Mouse (Mus musculus): ENCODE data around the gene Tspo2.

Gene Tspo2

GRCm38 (mm10) chr17:48450666-48451352, 513 bp downstream of the Tspo2 start:
- no peak for DNase-seq

- no peak for DNase-seq
Observed at GRCm38 (mm10) chr17:48447675-48448074, 3.6 kb downstream of the Tspo2 start.

- no peak for DNase-seq
Observed at GRCm38 (mm10) chr17:48443542-48444145, 7.7 kb downstream of the Tspo2 start.

- DNase-seq, result no peak
Observed at GRCm38 (mm10) chr17:48442745-48443457, 8.4 kb downstream of the Tspo2 start.

DNA sequence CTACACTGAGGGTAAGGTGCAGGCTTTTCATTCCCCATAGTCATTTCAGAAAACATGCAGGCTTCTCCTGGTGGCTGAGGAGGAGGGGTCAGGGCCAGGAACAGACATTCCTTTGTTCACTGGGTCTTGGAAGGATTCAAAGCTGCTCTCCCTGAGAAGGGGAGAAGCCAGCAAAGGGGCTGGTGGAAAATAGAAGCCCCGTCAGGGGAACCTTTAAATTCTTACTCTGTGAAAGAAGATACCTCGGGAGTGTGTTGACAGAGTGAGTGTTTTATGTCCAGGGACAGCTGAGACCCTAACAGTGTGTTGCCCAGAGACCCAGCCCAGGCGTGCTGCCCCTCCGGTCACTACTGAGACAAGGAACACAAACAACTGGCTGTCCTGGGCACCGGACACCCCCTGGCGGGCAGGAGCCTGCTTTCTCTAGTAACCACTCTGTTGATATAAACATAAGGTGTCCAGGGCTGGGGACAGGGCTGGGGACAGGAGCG, 13.9 kb downstream of the Tspo2 start:
- DNase-seq, result peak; percentile 40

DNA sequence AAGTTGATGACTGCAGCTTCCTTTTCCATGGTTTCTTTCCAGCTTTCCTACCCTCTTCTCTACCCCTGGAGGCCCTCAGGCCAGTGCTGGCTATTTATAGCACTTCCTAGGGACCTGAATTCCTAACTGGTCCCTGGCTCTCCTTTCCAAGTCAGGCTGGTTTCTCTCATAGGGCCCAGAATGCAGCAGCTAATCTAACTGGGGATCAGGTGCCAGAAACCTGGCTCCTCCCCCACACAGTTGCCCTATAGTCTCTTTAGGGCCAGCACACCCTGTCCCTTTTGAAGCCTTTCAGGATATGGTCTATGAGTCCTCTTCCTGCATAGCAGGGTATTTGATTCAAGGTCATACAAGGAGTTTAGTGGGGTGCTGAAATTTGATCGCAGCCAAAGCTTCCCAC, 14.8 kb downstream of the Tspo2 start:
- DNase-seq, result no peak

- no peak for DNase-seq
Observed at GRCm38 (mm10) chr17:48434479-48434878, 16.8 kb downstream of the Tspo2 start.

GRCm38 (mm10) chr17:48433689-48434330, 17.5 kb downstream of the Tspo2 start:
- no peak for DNase-seq

DNA sequence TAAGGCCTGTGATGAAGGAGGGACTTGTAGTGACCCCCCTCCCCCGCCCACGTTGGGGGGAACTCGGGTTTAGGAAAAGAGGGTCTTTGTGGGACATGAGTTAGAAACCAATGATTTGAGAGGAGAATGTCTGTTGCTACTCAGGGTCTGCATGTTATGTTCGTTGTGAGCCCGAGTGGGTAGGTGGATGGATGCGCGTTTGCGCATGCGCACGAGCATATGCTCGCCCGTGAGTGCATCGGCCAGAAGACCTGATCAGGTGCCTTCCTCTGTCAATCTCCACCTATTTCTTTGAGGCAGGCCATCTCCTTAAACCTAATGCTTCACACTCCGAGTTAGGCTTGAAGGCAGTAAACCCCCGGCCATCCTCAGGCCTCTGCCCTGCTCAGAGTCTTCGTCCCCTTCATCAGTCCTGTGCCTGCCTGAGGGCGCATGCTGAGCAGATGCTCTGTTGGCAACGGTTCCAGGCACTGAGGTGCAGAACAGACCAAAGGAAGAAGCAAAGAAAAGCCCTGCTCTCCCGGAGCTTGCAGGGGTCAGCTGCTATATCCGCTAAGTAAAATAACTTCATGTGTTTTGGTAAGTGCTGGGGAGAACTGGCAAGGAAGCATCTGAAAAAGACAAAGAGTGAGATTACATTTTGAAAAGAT, 18.2 kb downstream of the Tspo2 start:
- no peak for DNase-seq

DNA sequence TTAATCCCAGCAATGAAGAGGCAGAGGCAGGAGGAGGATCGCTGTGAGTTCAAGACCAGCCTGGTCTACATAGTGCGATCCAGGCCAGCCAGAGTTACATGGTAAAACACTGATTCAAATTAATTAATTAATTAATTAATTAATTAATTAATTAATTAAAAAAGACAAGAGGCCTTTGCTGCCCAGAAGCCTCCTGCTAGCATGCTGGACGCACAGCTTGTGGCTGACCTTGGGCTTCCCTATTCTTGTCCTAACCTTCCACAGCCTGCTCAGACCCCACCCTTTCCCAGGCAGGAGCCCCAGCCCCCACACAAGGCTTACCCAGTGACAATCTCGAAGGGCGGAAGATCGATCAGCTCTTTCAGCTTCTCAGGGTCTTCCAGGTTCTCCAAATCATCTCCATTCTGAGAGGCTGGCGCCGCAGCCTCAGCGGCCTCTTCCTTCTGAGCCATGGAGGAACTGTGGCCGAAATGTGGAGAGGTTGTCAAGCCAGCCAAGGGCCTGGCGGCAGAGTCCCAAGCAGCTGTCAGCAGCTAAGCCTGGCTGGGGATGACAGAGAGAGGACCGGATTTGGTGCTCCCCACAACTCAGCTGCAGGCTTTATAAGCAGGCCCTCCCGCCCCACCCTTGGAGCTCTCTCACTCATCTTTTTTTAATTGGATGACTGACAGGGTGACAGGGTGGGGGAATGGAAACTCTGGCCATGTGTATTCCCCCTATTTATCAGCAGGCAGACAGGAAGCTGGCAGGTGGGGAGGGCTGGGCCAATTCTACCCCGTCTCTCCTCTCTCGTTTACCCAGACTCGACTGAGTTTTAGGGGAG, 19.0 kb downstream of the Tspo2 start, which contains the start of gene Apobec2:
TSS of gene Apobec2 (minus strand) at position 773 of the 823 bp plus-strand sequence.
- DNase-seq, result no peak

- no peak for DNase-seq
Observed at GRCm38 (mm10) chr17:48431054-48431453, 20.3 kb downstream of the Tspo2 start.

- peak; percentile 48 for DNase-seq
Observed at GRCm38 (mm10) chr17:48430394-48430793, 20.9 kb downstream of the Tspo2 start.

DNA sequence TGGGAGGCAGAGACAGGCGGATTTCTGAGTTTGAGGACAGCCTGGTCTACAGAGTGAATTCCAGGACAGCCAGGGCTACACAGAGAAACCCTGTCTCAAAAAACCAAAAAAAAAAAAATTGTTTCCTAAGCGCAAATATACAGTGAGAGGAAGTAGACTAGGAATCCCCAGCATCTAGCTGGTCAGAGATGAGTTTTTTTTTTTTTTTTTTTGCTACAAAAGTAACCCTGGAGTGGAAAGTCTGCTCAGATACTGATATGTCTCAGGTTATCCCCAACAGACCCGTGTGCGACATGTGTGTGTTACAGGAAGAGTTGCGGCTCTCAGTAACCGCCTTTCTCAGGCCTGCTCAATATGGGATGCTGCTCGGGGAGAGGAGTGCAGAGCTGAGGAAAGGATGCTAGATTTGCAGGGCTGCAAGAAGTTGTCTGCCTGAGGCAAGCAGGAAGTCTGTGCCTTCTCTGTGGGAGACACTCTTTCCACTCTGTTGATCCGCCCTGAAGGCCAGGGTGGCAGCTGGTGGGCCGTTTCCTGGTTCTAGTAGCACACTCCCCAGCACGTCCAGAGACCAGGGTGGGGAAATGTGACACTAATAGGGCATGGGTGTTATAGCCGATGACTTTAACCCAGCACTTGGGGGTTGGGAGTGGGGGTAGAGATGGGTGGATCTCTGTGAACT, 23.3 kb downstream of the Tspo2 start:
- DNase-seq, result peak; percentile 16

- no peak for DNase-seq
Observed at GRCm38 (mm10) chr17:48426991-48427750, 24.2 kb downstream of the Tspo2 start.

GRCm38 (mm10) chr17:48425823-48426612, 25.3 kb downstream of the Tspo2 start:
- DNase-seq, result peak; percentile 60

DNA sequence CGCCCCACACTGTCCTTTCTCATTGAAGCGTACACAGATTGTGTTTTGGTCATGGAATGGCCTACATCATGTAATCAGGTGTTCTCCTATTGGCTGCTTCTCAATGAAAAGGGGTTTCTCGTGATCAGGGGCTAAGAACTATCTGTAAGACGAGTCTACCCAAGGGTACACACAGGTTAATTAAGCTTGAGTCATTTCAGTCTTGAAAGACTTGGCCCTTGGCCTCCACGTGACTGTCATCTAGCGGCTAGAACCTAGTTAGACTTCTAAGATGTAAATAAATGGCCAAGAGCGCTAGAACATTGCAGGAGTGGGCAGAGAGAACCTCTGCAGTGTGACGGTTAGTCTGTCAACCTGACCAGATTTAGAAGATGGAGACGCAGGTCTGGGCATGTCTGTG, 27.1 kb downstream of the Tspo2 start:
- DNase-seq, result no peak

GRCm38 (mm10) chr17:48419571-48419970, 31.8 kb downstream of the Tspo2 start:
- no peak for DNase-seq

- no peak for DNase-seq
Observed at GRCm38 (mm10) chr17:48418781-48419180, 32.5 kb downstream of the Tspo2 start.

- DNase-seq, result peak; percentile 28
Observed at GRCm38 (mm10) chr17:48418174-48418573, 33.1 kb downstream of the Tspo2 start.

- no peak for DNase-seq
Observed at GRCm38 (mm10) chr17:48417521-48417920, 33.8 kb downstream of the Tspo2 start.

All from lung, postnatal 36 days (tissue).